Mouse (Mus musculus): ENCODE measurements at regions not wholly inside any gene's neighbourhood (a gene's known extent, or its start where the extent isn't known, plus 50 kb on each side); places are given as distances from the start of the nearest gene placed in this dataset.

DNA sequence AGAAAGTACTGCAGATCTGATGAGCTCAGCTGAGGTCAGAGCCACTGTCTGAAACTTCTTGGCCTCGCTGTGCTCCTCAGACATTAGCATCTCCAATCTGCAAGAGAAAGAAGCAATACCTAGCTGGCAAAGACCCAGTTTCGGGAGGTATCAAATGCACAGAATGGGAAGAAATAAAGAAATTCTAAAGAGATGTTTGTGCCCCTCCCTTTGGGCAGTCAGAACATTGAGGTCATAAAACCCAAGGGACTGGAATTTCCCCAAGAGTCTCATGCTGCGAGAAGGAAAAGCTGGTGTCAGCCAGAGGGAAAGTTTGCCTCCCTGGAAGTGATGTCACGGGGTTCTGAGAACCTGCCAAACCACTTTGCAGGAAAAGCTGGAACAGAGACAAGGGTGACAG lies 277.6 kb downstream of the Pdcd6ip start:
- Histone ChIP-seq H3K4me1 (ENCODE audit: control insufficient read depth, insufficient read depth, low read length) (no peaks in the 10 kb centered on the region), H3K27me3 (ENCODE audit: control insufficient read depth, insufficient read depth, low read length) (no peaks in the 10 kb centered on the region), H3K9me3 (ENCODE audit: control insufficient read depth, low read length) (no peaks in the 10 kb centered on the region), H3K9ac (ENCODE audit: low read length) (no peak overlapping the region), H3K27ac (replicated peaks; ENCODE audit: low read depth, low read length) (no peak overlapping the region), H3K4me3 (ENCODE audit: low read depth, low read length) (no peak overlapping the region), H3K36me3 (ENCODE audit: control insufficient read depth, insufficient read depth, low read length) (no peaks in the 10 kb centered on the region), H3K4me2 (ENCODE audit: low read depth, severe bottlenecking) (no peak overlapping the region)
- no peak for ATAC-seq (ENCODE audit: insufficient number of reproducible peaks, low FRiP score, low TSS enrichment, low read depth)
- 85% methylated on average over 4 of the region's 4 CpGs for WGBS
- DNase-seq (ENCODE audit: low spot score) = no peak

GRCm38 (mm10) chr9:113427281-113427680 lies 280.8 kb downstream of the Pdcd6ip start:
- Histone ChIP-seq H3K4me1 (ENCODE audit: control insufficient read depth, insufficient read depth, low read length) (no peaks in the 10 kb centered on the region), H3K4me2 (ENCODE audit: low read depth, severe bottlenecking) (no peak overlapping the region), H3K9me3 (ENCODE audit: control insufficient read depth, low read length) (no peaks in the 10 kb centered on the region), H3K36me3 (ENCODE audit: control insufficient read depth, insufficient read depth, low read length) (no peaks in the 10 kb centered on the region), H3K27me3 (ENCODE audit: control insufficient read depth, insufficient read depth, low read length) (no peaks in the 10 kb centered on the region), H3K27ac (replicated peaks; ENCODE audit: low read depth, low read length) (no peak overlapping the region), H3K9ac (ENCODE audit: low read length) (no peak overlapping the region), H3K4me3 (ENCODE audit: low read depth, low read length) (no peak overlapping the region)
- ATAC-seq (ENCODE audit: insufficient number of reproducible peaks, low FRiP score, low TSS enrichment, low read depth) (no peak), DNase-seq (ENCODE audit: low spot score) (no peak)
- WGBS = 82% methylated on average over 4 of the region's 4 CpGs

- Histone ChIP-seq H3K4me3 (ENCODE audit: low read depth, low read length) (no peak overlapping the region), H3K36me3 (ENCODE audit: control insufficient read depth, insufficient read depth, low read length) (no peaks in the 10 kb centered on the region), H3K9ac (ENCODE audit: low read length) (no peak overlapping the region), H3K4me1 (ENCODE audit: control insufficient read depth, insufficient read depth, low read length) (no peaks in the 10 kb centered on the region), H3K9me3 (ENCODE audit: control insufficient read depth, low read length) (no peaks in the 10 kb centered on the region), H3K27me3 (ENCODE audit: control insufficient read depth, insufficient read depth, low read length) (no peaks in the 10 kb centered on the region), H3K4me2 (ENCODE audit: low read depth, severe bottlenecking) (no peak overlapping the region), H3K27ac (replicated peaks; ENCODE audit: low read depth, low read length) (no peak overlapping the region)
- 94% methylated on average over 15 of the region's 15 CpGs for WGBS
- no peak for ATAC-seq (ENCODE audit: insufficient number of reproducible peaks, low FRiP score, low TSS enrichment, low read depth)
- no peak for DNase-seq (ENCODE audit: low spot score)
Observed at GRCm38 (mm10) chr9:113426324-113426723, 281.7 kb downstream of the Pdcd6ip start.

DNA sequence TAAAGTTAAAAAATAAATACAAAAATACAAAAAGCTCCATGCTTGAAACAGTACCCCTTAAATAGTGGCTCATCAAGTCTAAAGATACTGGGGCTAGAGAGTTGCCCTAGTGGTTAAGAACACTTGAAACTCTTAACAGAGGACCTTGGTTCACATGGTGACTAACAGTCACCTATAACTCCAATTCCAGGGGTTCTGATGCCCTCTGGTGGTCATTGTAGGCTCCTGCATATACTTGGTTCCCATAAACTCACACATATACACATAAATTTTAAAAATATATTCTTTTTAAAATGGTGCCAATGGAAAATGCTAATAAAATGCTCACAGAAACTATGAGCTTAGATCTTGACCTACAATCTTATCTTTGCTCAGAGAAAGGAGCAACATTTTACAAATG lies 286.4 kb downstream of the Pdcd6ip start:
- Histone ChIP-seq H3K27ac (replicated peaks; ENCODE audit: low read depth, low read length) (no peak overlapping the region), H3K4me1 (ENCODE audit: control insufficient read depth, insufficient read depth, low read length) (no peaks in the 10 kb centered on the region), H3K9ac (ENCODE audit: low read length) (no peak overlapping the region), H3K9me3 (ENCODE audit: control insufficient read depth, low read length) (no peaks in the 10 kb centered on the region), H3K4me3 (ENCODE audit: low read depth, low read length) (no peak overlapping the region), H3K36me3 (ENCODE audit: control insufficient read depth, insufficient read depth, low read length) (no peaks in the 10 kb centered on the region), H3K27me3 (ENCODE audit: control insufficient read depth, insufficient read depth, low read length) (no peaks in the 10 kb centered on the region), H3K4me2 (ENCODE audit: low read depth, severe bottlenecking) (no peak overlapping the region)
- no peak for DNase-seq (ENCODE audit: low spot score)
- no peak for ATAC-seq (ENCODE audit: insufficient number of reproducible peaks, low FRiP score, low TSS enrichment, low read depth)

DNA sequence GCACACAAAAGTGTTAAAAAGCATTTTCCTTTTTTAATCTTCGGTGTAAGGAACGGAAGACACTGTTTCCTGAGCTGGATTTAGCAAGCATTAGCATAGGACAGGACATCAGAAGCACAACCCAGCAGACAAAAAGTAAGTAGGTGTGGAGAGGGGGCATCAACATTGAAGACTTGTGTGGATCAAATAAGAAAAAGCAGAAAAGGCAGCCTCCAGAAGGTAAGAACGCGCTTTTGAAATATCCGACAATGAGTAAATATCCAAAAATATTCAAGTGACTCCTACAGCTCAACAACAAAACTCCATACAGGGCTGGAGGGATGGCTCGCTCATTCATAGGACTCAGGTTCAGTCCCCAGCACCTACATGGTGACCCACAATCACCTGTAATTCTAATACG lies 286.9 kb downstream of the Pdcd6ip start:
- H3K9me3 ChIP-seq (ENCODE audit: control insufficient read depth, low read length) = no peaks in the 10 kb centered on the region
- H3K27me3 ChIP-seq (ENCODE audit: control insufficient read depth, insufficient read depth, low read length) = no peaks in the 10 kb centered on the region
- H3K9ac ChIP-seq (ENCODE audit: low read length) = no peak overlapping the region
- no peak for ATAC-seq (ENCODE audit: insufficient number of reproducible peaks, low FRiP score, low TSS enrichment, low read depth)
- H3K36me3 ChIP-seq (ENCODE audit: control insufficient read depth, insufficient read depth, low read length) = no peaks in the 10 kb centered on the region
- H3K4me3 ChIP-seq (ENCODE audit: low read depth, low read length) = no peak overlapping the region
- WGBS = 92% methylated on average over 7 of the region's 7 CpGs
- no peak overlapping the region for H3K4me2 ChIP-seq (ENCODE audit: low read depth, severe bottlenecking)
- H3K27ac ChIP-seq (replicated peaks; ENCODE audit: low read depth, low read length) = no peak overlapping the region
- no peaks in the 10 kb centered on the region for H3K4me1 ChIP-seq (ENCODE audit: control insufficient read depth, insufficient read depth, low read length)
- no peak for DNase-seq (ENCODE audit: low spot score)

- no peak overlapping the region for H3K9ac ChIP-seq (ENCODE audit: low read length)
- ATAC-seq (ENCODE audit: insufficient number of reproducible peaks, low FRiP score, low TSS enrichment, low read depth) = no peak
- DNase-seq (ENCODE audit: low spot score) = no peak
- no peaks in the 10 kb centered on the region for H3K4me1 ChIP-seq (ENCODE audit: control insufficient read depth, insufficient read depth, low read length)
- 80% methylated on average over 1 of the region's 1 CpGs for WGBS
- H3K27me3 ChIP-seq (ENCODE audit: control insufficient read depth, insufficient read depth, low read length) = no peaks in the 10 kb centered on the region
- H3K4me3 ChIP-seq (ENCODE audit: low read depth, low read length) = no peak overlapping the region
- no peaks in the 10 kb centered on the region for H3K36me3 ChIP-seq (ENCODE audit: control insufficient read depth, insufficient read depth, low read length)
- no peaks in the 10 kb centered on the region for H3K9me3 ChIP-seq (ENCODE audit: control insufficient read depth, low read length)
- no peak overlapping the region for H3K27ac ChIP-seq (replicated peaks; ENCODE audit: low read depth, low read length)
- H3K4me2 ChIP-seq (ENCODE audit: low read depth, severe bottlenecking) = no peak overlapping the region
Observed at GRCm38 (mm10) chr9:113419801-113420200, 288.3 kb downstream of the Pdcd6ip start.

DNA sequence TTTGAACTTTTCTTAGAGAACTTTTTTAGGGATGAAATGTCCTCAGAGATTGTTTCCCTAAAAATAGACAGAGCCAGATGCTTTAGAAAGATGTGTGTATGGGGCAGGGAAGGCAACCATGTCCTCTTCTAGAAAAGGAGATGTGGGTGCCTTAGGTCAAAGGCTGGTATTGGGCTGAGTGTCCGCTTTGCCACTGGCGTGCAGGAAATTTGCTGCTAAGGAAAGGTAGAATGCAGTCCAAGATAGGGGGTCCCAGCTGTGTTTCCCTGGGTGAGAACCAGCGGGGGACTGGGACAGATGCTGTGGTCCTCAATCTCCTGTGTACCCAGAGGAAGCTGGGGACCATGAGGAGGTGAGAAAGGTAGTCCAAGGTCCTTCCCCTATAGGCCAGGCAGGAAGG lies 291.0 kb downstream of the Pdcd6ip start:
- no peak overlapping the region for H3K4me2 ChIP-seq (ENCODE audit: low read depth, severe bottlenecking)

DNA sequence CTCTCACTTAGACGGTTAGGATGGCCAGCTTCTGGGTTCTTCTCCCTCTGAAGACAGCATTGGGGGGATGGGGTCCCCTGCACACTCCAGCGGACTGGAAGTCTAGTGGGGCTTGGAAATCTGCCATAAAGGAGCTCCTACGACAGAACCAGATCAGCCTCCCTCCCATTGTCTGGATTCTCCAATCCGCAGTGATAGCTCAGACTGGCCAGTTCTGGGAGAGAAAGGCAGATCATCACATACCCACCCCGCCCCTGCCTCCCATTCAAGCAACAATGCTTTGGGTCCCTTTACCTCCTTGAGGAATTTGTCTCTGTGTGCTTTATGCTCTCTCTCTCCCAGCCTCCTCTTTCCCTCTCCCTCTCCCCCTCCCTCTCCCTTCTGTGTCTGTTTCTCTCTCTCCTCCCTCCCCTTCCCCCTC lies 292.5 kb downstream of the Pdcd6ip start:
- Histone ChIP-seq H3K9ac (ENCODE audit: low read length) (no peak overlapping the region), H3K27me3 (ENCODE audit: control insufficient read depth, insufficient read depth, low read length) (no peaks in the 10 kb centered on the region), H3K4me2 (ENCODE audit: low read depth, severe bottlenecking) (no peak overlapping the region), H3K4me1 (ENCODE audit: control insufficient read depth, insufficient read depth, low read length) (no peaks in the 10 kb centered on the region), H3K4me3 (ENCODE audit: low read depth, low read length) (no peak overlapping the region), H3K27ac (replicated peaks; ENCODE audit: low read depth, low read length) (no peak overlapping the region), H3K36me3 (ENCODE audit: control insufficient read depth, insufficient read depth, low read length) (no peaks in the 10 kb centered on the region), H3K9me3 (ENCODE audit: control insufficient read depth, low read length) (no peaks in the 10 kb centered on the region)
- DNase-seq (ENCODE audit: low spot score) = no peak
- ATAC-seq (ENCODE audit: insufficient number of reproducible peaks, low FRiP score, low TSS enrichment, low read depth) = no peak
- 69% methylated on average over 5 of the region's 5 CpGs for WGBS

More for the DNA sequence above, 291.0 kb downstream of the Pdcd6ip start:
- H3K9ac ChIP-seq (ENCODE audit: low read length) = no peak overlapping the region
- no peak overlapping the region for H3K27ac ChIP-seq (replicated peaks; ENCODE audit: low read depth, low read length)
- no peaks in the 10 kb centered on the region for H3K36me3 ChIP-seq (ENCODE audit: control insufficient read depth, insufficient read depth, low read length)
- H3K4me1 ChIP-seq (ENCODE audit: control insufficient read depth, insufficient read depth, low read length) = no peaks in the 10 kb centered on the region
- no peak overlapping the region for H3K4me3 ChIP-seq (ENCODE audit: low read depth, low read length)
- no peaks in the 10 kb centered on the region for H3K27me3 ChIP-seq (ENCODE audit: control insufficient read depth, insufficient read depth, low read length)
- H3K9me3 ChIP-seq (ENCODE audit: control insufficient read depth, low read length) = no peaks in the 10 kb centered on the region
- no peak for ATAC-seq (ENCODE audit: insufficient number of reproducible peaks, low FRiP score, low TSS enrichment, low read depth)
- no peak for DNase-seq (ENCODE audit: low spot score)
- WGBS = 94% methylated on average over 3 of the region's 3 CpGs

DNA sequence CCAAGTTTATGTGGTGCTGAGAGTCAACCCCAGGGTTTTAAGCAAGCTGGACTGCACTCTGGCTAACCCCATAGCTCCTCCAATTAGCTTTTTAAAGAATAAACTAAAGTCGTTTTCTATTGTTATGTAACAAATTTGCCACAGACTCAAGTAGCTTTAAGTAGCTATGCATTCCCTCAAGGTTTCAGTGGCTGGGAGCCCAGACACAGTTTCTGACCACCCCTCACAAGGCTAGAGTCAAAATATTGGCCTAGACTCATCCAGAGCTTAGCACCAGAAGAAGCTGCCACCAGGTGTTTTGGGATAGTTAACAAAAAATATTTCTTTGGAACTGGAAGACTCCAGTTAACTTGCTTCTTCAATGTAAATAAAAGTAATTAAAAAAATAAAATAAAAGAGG lies 293.4 kb downstream of the Pdcd6ip start:
- DNase-seq (ENCODE audit: low spot score) = no peak
- no peaks in the 10 kb centered on the region for H3K9me3 ChIP-seq (ENCODE audit: control insufficient read depth, low read length)
- no peak for ATAC-seq (ENCODE audit: insufficient number of reproducible peaks, low FRiP score, low TSS enrichment, low read depth)

More for the DNA sequence above, 293.4 kb downstream of the Pdcd6ip start:
- H3K4me2 ChIP-seq (ENCODE audit: low read depth, severe bottlenecking) = no peak overlapping the region
- H3K27me3 ChIP-seq (ENCODE audit: control insufficient read depth, insufficient read depth, low read length) = no peaks in the 10 kb centered on the region
- H3K36me3 ChIP-seq (ENCODE audit: control insufficient read depth, insufficient read depth, low read length) = no peaks in the 10 kb centered on the region
- H3K4me1 ChIP-seq (ENCODE audit: control insufficient read depth, insufficient read depth, low read length) = no peaks in the 10 kb centered on the region
- H3K9ac ChIP-seq (ENCODE audit: low read length) = no peak overlapping the region
- 67% methylated on average over 1 of the region's 1 CpGs for WGBS
- H3K4me3 ChIP-seq (ENCODE audit: low read depth, low read length) = no peak overlapping the region
- no peak overlapping the region for H3K27ac ChIP-seq (replicated peaks; ENCODE audit: low read depth, low read length)
